Mouse (Mus musculus): Measurements from ENCODE around the gene Knl1. TPM values are rescaled to one million over a fixed set of nuclear protein-coding genes. Genes with fewer than 3 reads are reported as not detected.

The Knl1 gene
- polyA plus RNA-seq, 1 experiment from 2014 or later = 39.0 TPM

DNA sequence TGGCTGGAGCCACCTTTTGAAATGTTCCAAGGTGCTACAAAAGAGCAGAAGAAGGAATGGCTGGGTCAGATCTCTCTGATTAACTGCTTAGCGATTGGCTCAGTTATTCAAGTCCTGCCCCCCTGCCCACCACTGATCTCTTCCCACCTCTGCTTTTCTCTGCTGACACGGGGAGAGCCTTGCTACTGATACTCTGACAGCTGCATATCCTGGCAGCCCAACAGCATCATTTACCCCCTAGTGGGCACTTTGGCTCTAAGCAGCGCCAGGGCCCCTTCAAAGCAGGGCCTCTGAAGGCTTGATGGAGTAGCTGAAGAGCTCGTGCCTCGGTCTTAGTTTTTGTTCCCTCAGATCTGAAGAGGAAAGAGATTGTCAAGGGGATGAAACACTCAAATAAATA is 27.8 kb upstream of the Knl1 start:
- Histone ChIP-seq H3K27me3 (replicated peaks) (no peaks in the 10 kb centered on the region), H3K27ac (ENCODE audit: poor library complexity, severe bottlenecking) (no peak overlapping the region), H3K9ac (no peak overlapping the region), H3K9me3 (replicated peaks) (peaks cover 3% of the 10 kb centered on the region; the same call in 1 of the 2 replicates), H3K4me2 (peak overlapping the region; percentile 26), H3K4me1 (replicated peaks) (peaks cover 22% of the 10 kb centered on the region), H3K4me3 (0 out of 2 replicates have a peak overlapping the region, but pooled peaks have one; percentile 2), H3K36me3 (peaks cover 41% of the 10 kb centered on the region)
- ATAC-seq (ENCODE audit: insufficient number of reproducible peaks, low FRiP score) = no peak
- 15% methylated on average over 5 of the region's 5 CpGs for WGBS

GRCm38 (mm10) chr2:119019538-119019937 is 27.4 kb upstream of the Knl1 start:
- Histone ChIP-seq H3K4me3 (no peak overlapping the region), H3K9me3 (replicated peaks) (peaks cover 3% of the 10 kb centered on the region; the same call in 1 of the 2 replicates), H3K36me3 (peaks cover 43% of the 10 kb centered on the region), H3K27me3 (replicated peaks) (no peaks in the 10 kb centered on the region), H3K9ac (no peak overlapping the region), H3K4me2 (no peak overlapping the region), H3K27ac (ENCODE audit: poor library complexity, severe bottlenecking) (no peak overlapping the region), H3K4me1 (replicated peaks) (peaks cover 22% of the 10 kb centered on the region)
- ATAC-seq (ENCODE audit: insufficient number of reproducible peaks, low FRiP score) = no peak
- 54% methylated on average over 4 of the region's 4 CpGs for WGBS

DNA sequence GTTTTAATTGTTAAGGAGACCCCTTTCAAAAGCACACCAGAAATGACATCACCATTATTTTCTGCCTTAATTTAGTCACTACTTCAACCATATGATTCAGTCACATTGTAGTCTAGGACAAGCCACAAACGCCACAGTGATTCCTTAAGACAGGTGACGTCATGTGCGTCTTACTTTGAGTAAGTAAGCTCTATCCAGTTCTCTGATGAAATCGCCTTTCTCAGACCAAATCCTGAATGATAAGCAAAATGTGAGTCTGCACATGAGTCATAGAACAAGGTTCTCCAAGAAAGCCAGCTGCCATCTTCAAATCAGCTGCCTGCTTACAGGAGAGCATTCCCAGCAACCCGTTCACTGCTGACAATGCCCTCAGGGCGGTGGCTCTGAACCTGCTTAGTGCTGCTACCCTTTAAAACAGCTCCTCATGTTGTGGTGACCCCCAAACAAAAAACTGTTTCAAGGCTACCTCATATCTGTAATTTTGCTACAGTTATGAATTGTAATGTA is 23.7 kb upstream of the Knl1 start:
- no peaks in the 10 kb centered on the region for H3K9me3 ChIP-seq (replicated peaks)
- no peak overlapping the region for H3K9ac ChIP-seq
- H3K36me3 ChIP-seq = peaks cover 52% of the 10 kb centered on the region
- no peak for ATAC-seq (ENCODE audit: insufficient number of reproducible peaks, low FRiP score)
- H3K4me1 ChIP-seq (replicated peaks) = peaks cover 17% of the 10 kb centered on the region
- H3K4me2 ChIP-seq = no peak overlapping the region
- 92% methylated on average over 6 of the region's 6 CpGs for WGBS
- no peak overlapping the region for H3K27ac ChIP-seq (ENCODE audit: poor library complexity, severe bottlenecking)
- H3K27me3 ChIP-seq (replicated peaks) = no peaks in the 10 kb centered on the region
- no peak overlapping the region for H3K4me3 ChIP-seq

DNA sequence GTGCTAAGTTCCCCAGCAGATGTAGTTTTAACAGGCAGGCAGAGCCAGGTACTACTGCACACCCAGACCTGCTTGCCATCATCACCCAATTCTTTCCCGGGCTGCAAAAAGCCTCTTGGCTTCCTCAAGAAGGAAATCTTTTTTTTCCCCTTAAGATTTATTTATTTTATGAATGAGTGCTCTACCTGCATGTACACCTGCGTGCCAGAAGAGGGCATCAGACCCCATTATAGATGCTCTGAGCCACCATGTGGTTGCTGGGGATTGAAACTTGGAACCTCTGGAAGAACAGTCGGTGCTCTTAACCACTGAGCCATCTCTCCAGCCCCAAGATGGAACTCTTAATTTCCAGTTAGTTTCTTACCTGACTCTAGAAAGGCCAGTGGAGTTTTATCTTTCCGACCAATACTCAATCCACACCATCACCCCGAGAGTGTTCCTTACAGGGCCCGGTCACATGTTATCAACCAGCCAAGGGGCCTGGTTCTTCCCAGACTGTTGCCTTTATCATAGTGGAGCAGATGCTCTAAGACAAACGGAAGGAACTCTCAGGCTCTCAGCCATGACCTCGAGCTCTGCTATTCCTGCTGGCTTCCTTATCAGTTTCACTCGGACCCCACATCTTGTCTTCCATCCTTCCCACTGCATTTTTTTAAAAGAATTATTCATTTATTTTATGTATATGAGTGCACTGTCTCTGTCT is 22.2 kb upstream of the Knl1 start:
- WGBS = 50% methylated on average over 9 of the region's 9 CpGs
- no peak overlapping the region for H3K4me3 ChIP-seq
- H3K36me3 ChIP-seq = peaks cover 50% of the 10 kb centered on the region
- H3K4me1 ChIP-seq (replicated peaks) = peaks cover 9% of the 10 kb centered on the region
- H3K27me3 ChIP-seq (replicated peaks) = no peaks in the 10 kb centered on the region
- no peaks in the 10 kb centered on the region for H3K9me3 ChIP-seq (replicated peaks)
- H3K9ac ChIP-seq = no peak overlapping the region
- no peak overlapping the region for H3K27ac ChIP-seq (ENCODE audit: poor library complexity, severe bottlenecking)
- no peak overlapping the region for H3K4me2 ChIP-seq
- no peak for ATAC-seq (ENCODE audit: insufficient number of reproducible peaks, low FRiP score)

DNA sequence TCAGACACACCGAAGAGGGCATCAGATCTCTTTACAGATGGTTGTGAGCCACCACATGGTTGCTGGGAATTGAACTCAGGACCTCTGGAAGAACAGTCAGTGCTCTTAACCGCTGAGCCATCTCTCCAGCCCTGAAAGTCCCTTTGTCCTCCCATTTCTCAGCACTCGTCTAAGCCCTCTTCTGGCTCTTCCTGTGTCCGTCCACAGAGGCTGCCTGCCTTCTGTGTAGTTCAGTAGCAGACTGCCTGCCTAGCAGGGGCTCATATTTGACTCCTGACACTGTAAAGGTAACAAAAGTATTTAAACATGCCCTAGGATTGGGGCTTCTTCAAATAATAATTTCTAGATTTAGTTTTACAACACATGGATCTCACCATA is 21.7 kb upstream of the Knl1 start:
- WGBS = 69% methylated on average over 4 of the region's 4 CpGs
- peaks cover 47% of the 10 kb centered on the region for H3K36me3 ChIP-seq
- ATAC-seq (ENCODE audit: insufficient number of reproducible peaks, low FRiP score) = no peak

GRCm38 (mm10) chr2:119026951-119027350 is 20.0 kb upstream of the Knl1 start:
- H3K4me1 ChIP-seq (replicated peaks) = peaks cover 9% of the 10 kb centered on the region
- no peak overlapping the region for H3K4me3 ChIP-seq
- no peaks in the 10 kb centered on the region for H3K27me3 ChIP-seq (replicated peaks)
- no peak for ATAC-seq (ENCODE audit: insufficient number of reproducible peaks, low FRiP score)
- no peak overlapping the region for H3K27ac ChIP-seq (ENCODE audit: poor library complexity, severe bottlenecking)
- H3K9me3 ChIP-seq (replicated peaks) = no peaks in the 10 kb centered on the region
- no peak overlapping the region for H3K9ac ChIP-seq
- H3K36me3 ChIP-seq = peaks cover 34% of the 10 kb centered on the region
- no peak overlapping the region for H3K4me2 ChIP-seq
- WGBS = 90% methylated on average over 4 of the region's 4 CpGs

More for the DNA sequence above, 21.7 kb upstream of the Knl1 start:
- Histone ChIP-seq H3K4me2 (no peak overlapping the region), H3K9ac (no peak overlapping the region), H3K27me3 (replicated peaks) (no peaks in the 10 kb centered on the region), H3K4me1 (replicated peaks) (peaks cover 9% of the 10 kb centered on the region), H3K27ac (ENCODE audit: poor library complexity, severe bottlenecking) (no peak overlapping the region), H3K9me3 (replicated peaks) (no peaks in the 10 kb centered on the region), H3K4me3 (no peak overlapping the region)

- H3K27me3 ChIP-seq (replicated peaks) = no peaks in the 10 kb centered on the region
- peak within 1 kb of the TSS; percentile 75 for H3K4me2 ChIP-seq
- H3K4me1 ChIP-seq (replicated peaks) = peaks cover 9% of the 10 kb centered on the region
- ATAC-seq (ENCODE audit: insufficient number of reproducible peaks, low FRiP score) = peak; percentile 92
- peaks cover 21% of the 10 kb centered on the region; the same call in 1 of the 2 replicates for H3K36me3 ChIP-seq
- no peaks in the 10 kb centered on the region for H3K9me3 ChIP-seq (replicated peaks)
- H3K9ac ChIP-seq = peak within 1 kb of the TSS; percentile 80
- WGBS = under 1% methylated on average over 28 of the region's 28 CpGs
- H3K27ac ChIP-seq (ENCODE audit: poor library complexity, severe bottlenecking) = no peak within 1 kb of the TSS
- peak within 1 kb of the TSS; percentile 74 for H3K4me3 ChIP-seq
These were observed 17.9 kb upstream of the Knl1 start, which contains the start of gene Ccdc32 for GRCm38 (mm10) chr2:119028941-119029551. Gene Ccdc32, minus strand, starts transcription at chr2:119029393.

- Histone ChIP-seq H3K27ac (ENCODE audit: poor library complexity, severe bottlenecking) (no peak overlapping the region), H3K36me3 (peaks cover 5% of the 10 kb centered on the region), H3K4me3 (no peak overlapping the region), H3K4me2 (no peak overlapping the region), H3K27me3 (replicated peaks) (no peaks in the 10 kb centered on the region), H3K4me1 (replicated peaks) (peaks cover 15% of the 10 kb centered on the region), H3K9me3 (replicated peaks) (no peaks in the 10 kb centered on the region), H3K9ac (no peak overlapping the region)
- no peak for ATAC-seq (ENCODE audit: insufficient number of reproducible peaks, low FRiP score)
- 61% methylated on average over 4 of the region's 4 CpGs for WGBS
These were observed 14.7 kb upstream of the Knl1 start for GRCm38 (mm10) chr2:119032191-119032590.

DNA sequence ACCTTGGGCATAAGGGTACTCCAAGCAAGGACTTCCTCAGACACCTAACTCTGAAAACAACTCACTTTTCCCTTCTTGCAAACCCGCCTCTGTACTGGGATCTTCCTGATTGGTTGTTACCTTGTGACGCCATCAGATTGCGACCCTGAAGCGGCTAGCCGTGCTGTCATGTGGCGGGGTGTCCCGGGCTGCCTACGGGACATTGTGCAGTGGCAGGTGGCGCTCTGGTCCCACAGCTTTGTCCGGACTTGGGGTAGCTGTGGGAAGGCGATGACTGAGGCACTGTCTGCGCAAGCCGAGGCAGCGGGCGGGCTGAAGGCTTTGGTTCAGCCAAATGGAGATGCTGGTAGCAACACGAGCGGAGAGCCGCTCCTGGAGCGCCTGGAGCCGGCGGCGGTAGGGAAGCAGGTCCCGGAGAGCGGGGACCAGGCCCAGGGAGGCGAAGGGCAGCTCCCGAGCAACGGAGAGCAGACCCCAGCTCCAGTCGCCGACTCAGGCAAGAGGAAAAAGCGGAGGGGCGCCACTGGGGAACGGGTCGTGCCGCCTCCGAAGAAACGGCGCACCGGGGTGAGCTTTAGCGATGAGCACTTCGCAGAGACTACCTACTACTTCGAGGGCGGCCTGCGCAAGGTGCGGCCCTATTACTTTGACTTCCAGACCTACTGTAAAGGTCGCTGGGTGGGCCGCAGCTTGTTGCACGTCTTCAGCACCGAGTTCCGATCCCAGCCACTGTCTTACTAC is 12.1 kb upstream of the Knl1 start, which contains the start of gene Rpusd2:
Gene Rpusd2, plus strand, starts transcription at position 135 of the 741 bp plus-strand sequence.
- H3K9ac ChIP-seq = peak within 1 kb of the TSS; percentile 93

GRCm38 (mm10) chr2:119035397-119035745 is 11.5 kb upstream of the Knl1 start:
- Histone ChIP-seq H3K36me3 (peaks cover 29% of the 10 kb centered on the region), H3K9ac (peak overlapping the region; percentile 93), H3K9me3 (replicated peaks) (no peaks in the 10 kb centered on the region), H3K4me1 (replicated peaks) (peaks cover 6% of the 10 kb centered on the region), H3K27ac (ENCODE audit: poor library complexity, severe bottlenecking) (peak overlapping the region; percentile 96), H3K4me2 (peak overlapping the region; percentile 86), H3K4me3 (peak overlapping the region; percentile 99), H3K27me3 (replicated peaks) (no peaks in the 10 kb centered on the region)
- 9% methylated on average over 7 of the region's 7 CpGs for WGBS
- ATAC-seq (ENCODE audit: insufficient number of reproducible peaks, low FRiP score) = no peak

More for the DNA sequence above, 12.1 kb upstream of the Knl1 start, which contains the start of gene Rpusd2:
- Histone ChIP-seq H3K4me2 (peak within 1 kb of the TSS; percentile 86), H3K4me3 (peak within 1 kb of the TSS; percentile 99), H3K27ac (ENCODE audit: poor library complexity, severe bottlenecking) (peak within 1 kb of the TSS; percentile 96), H3K4me1 (replicated peaks) (peaks cover 6% of the 10 kb centered on the region), H3K27me3 (replicated peaks) (no peaks in the 10 kb centered on the region), H3K9me3 (replicated peaks) (no peaks in the 10 kb centered on the region), H3K36me3 (peaks cover 28% of the 10 kb centered on the region)
- peak; percentile 96 for ATAC-seq (ENCODE audit: insufficient number of reproducible peaks, low FRiP score)
- WGBS = under 1% methylated on average over 49 of the region's 49 CpGs

GRCm38 (mm10) chr2:119040882-119041281 is 6.0 kb upstream of the Knl1 start:
- no peak for ATAC-seq (ENCODE audit: insufficient number of reproducible peaks, low FRiP score)
- Histone ChIP-seq H3K9me3 (replicated peaks) (no peaks in the 10 kb centered on the region), H3K27ac (ENCODE audit: poor library complexity, severe bottlenecking) (no peak overlapping the region), H3K9ac (no peak overlapping the region), H3K4me1 (replicated peaks) (peaks cover 3% of the 10 kb centered on the region), H3K4me3 (no peak overlapping the region), H3K27me3 (replicated peaks) (no peaks in the 10 kb centered on the region), H3K36me3 (peaks cover 34% of the 10 kb centered on the region), H3K4me2 (no peak overlapping the region)
- 52% methylated on average over 4 of the region's 4 CpGs for WGBS

Measured in heart, embryonic 12.5 days (tissue).